8 mouse cellular contexts compared by ENCODE assay signal in the genomic region with DNA sequence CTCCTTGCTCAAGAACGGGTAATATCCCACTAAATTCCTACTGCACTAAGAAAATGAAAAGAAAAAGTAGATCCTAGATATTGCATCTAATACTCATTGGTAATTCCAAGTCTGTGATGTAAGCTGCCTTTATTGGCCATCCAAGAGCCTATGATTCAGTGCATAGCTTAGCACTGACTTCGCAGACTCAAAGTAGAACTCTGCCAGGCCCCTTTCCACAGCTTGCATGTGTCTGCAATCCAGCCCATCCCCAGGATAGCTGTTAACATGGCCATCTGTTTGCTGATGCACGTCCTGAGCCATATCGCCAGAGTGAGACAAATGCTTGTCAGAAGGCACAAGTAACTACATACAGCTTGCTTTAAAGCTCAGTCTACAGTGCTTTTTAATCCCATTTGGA.
A peak's percentile ranks its signal among the peaks of the same experiment; 100 is the strongest.
DNase-seq lines count a peak whose midpoint lies in the region; ATAC-seq and TF ChIP-seq lines count a peak whose summit lies in the region.

No protein-coding gene starts in this region.

- DNase-seq in midbrain, postnatal 0 days (ENCODE audit: low spot score), result peak; percentile 42
- peak; percentile 30 to 44 for DNase-seq in heart, adult 9 months (ENCODE audit: low spot score in 2 of 2)
- peak; percentile 52 to 55 for DNase-seq in layer of hippocampus, postnatal 36 days
- DNase-seq in testis, postnatal 14 days (ENCODE audit: low spot score), result no peak

- H3K9ac ChIP-seq in midbrain, postnatal 0 days (replicated peaks; ENCODE audit: low read length, poor library complexity, severe bottlenecking), result no peak overlapping the region
- no peak overlapping the region for H3K9ac ChIP-seq in midbrain, embryonic 13.5 days (replicated peaks)
- H3K9ac ChIP-seq in stomach, embryonic 15.5 days, result no peak overlapping the region
- H3K9ac ChIP-seq in kidney, embryonic 15.5 days, result no peak overlapping the region
- H3K9ac ChIP-seq in midbrain, embryonic 15.5 days, result no peak overlapping the region

- H3K4me2 ChIP-seq in midbrain, postnatal 0 days (ENCODE audit: low read depth, low read length, poor library complexity, severe bottlenecking), result no peak overlapping the region
- H3K4me2 ChIP-seq in midbrain, embryonic 13.5 days (replicated peaks), result no peak overlapping the region
- no peak overlapping the region for H3K4me2 ChIP-seq in stomach, embryonic 15.5 days
- no peak overlapping the region for H3K4me2 ChIP-seq in kidney, embryonic 15.5 days
- no peak overlapping the region for H3K4me2 ChIP-seq in midbrain, embryonic 15.5 days

- no peak overlapping the region for H3K27ac ChIP-seq in midbrain, postnatal 0 days (ENCODE audit: low read depth, low read length)
- no peak overlapping the region for H3K27ac ChIP-seq in midbrain, embryonic 13.5 days
- H3K27ac ChIP-seq in stomach, embryonic 15.5 days, result no peak overlapping the region
- H3K27ac ChIP-seq in kidney, embryonic 15.5 days, result no peak overlapping the region
- H3K27ac ChIP-seq in midbrain, embryonic 15.5 days, result no peak overlapping the region

- H3K27me3 ChIP-seq in midbrain, postnatal 0 days (ENCODE audit: insufficient read depth, low read length), result no peaks in the 10 kb centered on the region
- no peaks in the 10 kb centered on the region for H3K27me3 ChIP-seq in midbrain, embryonic 13.5 days
- H3K27me3 ChIP-seq in stomach, embryonic 15.5 days (replicated peaks), result no peaks in the 10 kb centered on the region
- no peaks in the 10 kb centered on the region for H3K27me3 ChIP-seq in kidney, embryonic 15.5 days
- no peaks in the 10 kb centered on the region for H3K27me3 ChIP-seq in midbrain, embryonic 15.5 days (replicated peaks)

- no peak for TF ChIP-seq CTCF in midbrain, postnatal 0 days (IDR thresholded peaks at IDR 0.05)

- 85% methylated on average over 4 of the region's 4 CpGs for WGBS in midbrain, postnatal 0 days
- 89% methylated on average over 4 of the region's 4 CpGs for WGBS in midbrain, embryonic 13.5 days
- 69% methylated on average over 4 of the region's 4 CpGs for WGBS in stomach, embryonic 15.5 days
- 70% methylated on average over 4 of the region's 4 CpGs for WGBS in kidney, embryonic 15.5 days
- 88% methylated on average over 4 of the region's 4 CpGs for WGBS in midbrain, embryonic 15.5 days

- no peaks in the 10 kb centered on the region for H3K36me3 ChIP-seq in midbrain, postnatal 0 days (ENCODE audit: insufficient read depth, low read length)
- no peaks in the 10 kb centered on the region for H3K36me3 ChIP-seq in midbrain, embryonic 13.5 days
- no peaks in the 10 kb centered on the region for H3K36me3 ChIP-seq in stomach, embryonic 15.5 days
- no peaks in the 10 kb centered on the region for H3K36me3 ChIP-seq in kidney, embryonic 15.5 days
- no peaks in the 10 kb centered on the region for H3K36me3 ChIP-seq in midbrain, embryonic 15.5 days (replicated peaks)

- H3K4me3 ChIP-seq in midbrain, postnatal 0 days (ENCODE audit: low read depth, low read length), result no peak overlapping the region
- H3K4me3 ChIP-seq in midbrain, embryonic 13.5 days (replicated peaks), result no peak overlapping the region
- no peak overlapping the region for H3K4me3 ChIP-seq in stomach, embryonic 15.5 days (replicated peaks)
- no peak overlapping the region for H3K4me3 ChIP-seq in kidney, embryonic 15.5 days (replicated peaks)
- H3K4me3 ChIP-seq in midbrain, embryonic 15.5 days, result no peak overlapping the region

- no peak for ATAC-seq in midbrain, postnatal 0 days (ENCODE audit: low FRiP score)
- ATAC-seq in midbrain, embryonic 13.5 days, result no peak
- peak; percentile 50; the same call in 1 of the 2 replicates for ATAC-seq in stomach, embryonic 15.5 days (ENCODE audit: insufficient read depth, low FRiP score, low read depth)
- ATAC-seq in kidney, embryonic 15.5 days (replicated peaks; ENCODE audit: low FRiP score), result no peak
- no peak for ATAC-seq in midbrain, embryonic 15.5 days (replicated peaks)

- no peaks in the 10 kb centered on the region for H3K4me1 ChIP-seq in midbrain, postnatal 0 days (ENCODE audit: insufficient read depth, low read length)
- no peaks in the 10 kb centered on the region for H3K4me1 ChIP-seq in midbrain, embryonic 13.5 days (replicated peaks)
- H3K4me1 ChIP-seq in stomach, embryonic 15.5 days, result no peaks in the 10 kb centered on the region
- no peaks in the 10 kb centered on the region for H3K4me1 ChIP-seq in kidney, embryonic 15.5 days
- no peaks in the 10 kb centered on the region for H3K4me1 ChIP-seq in midbrain, embryonic 15.5 days

- no peaks in the 10 kb centered on the region for H3K9me3 ChIP-seq in midbrain, postnatal 0 days (ENCODE audit: low read length)
- no peaks in the 10 kb centered on the region for H3K9me3 ChIP-seq in midbrain, embryonic 13.5 days
- no peaks in the 10 kb centered on the region for H3K9me3 ChIP-seq in stomach, embryonic 15.5 days
- no peaks in the 10 kb centered on the region for H3K9me3 ChIP-seq in kidney, embryonic 15.5 days (replicated peaks)
- H3K9me3 ChIP-seq in midbrain, embryonic 15.5 days, result no peaks in the 10 kb centered on the region
